Mouse (Mus musculus): ENCODE results near the gene 4931428L18Rik. TPM values are rescaled to one million over a fixed set of nuclear protein-coding genes. Genes with fewer than 3 reads are reported as not detected.

4931428L18Rik gene
- not detected for polyA plus RNA-seq (2017; shearing (Covaris generic))

GRCm38 (mm10) chr1:31222564-31222963 is at the start of gene 4931428L18Rik, which contains the start of gene Pih1d3:
4931428L18Rik (minus strand) TSS chr1:31222684.
Pih1d3 (plus strand) TSS chr1:31222838.

GRCm38 (mm10) chr1:31176101-31176500 is 46.4 kb downstream of the 4931428L18Rik start, which contains the start of gene Lgsn:
Lgsn (plus strand) TSS chr1:31176401.

GRCm38 (mm10) chr1:30977868-30978267 is 244.6 kb downstream of the 4931428L18Rik start, which contains the start of gene AC153137.1:
AC153137.1 (minus strand) TSS chr1:30977968.

Other genes with a start within 250 kb of the 4931428L18Rik start
- not detected for gene AC153137.1, start 244.7 kb downstream of the 4931428L18Rik start, polyA plus RNA-seq (2017; shearing (Covaris generic))
- not detected for gene Lgsn, start 46.3 kb downstream of the 4931428L18Rik start, polyA plus RNA-seq (2017; shearing (Covaris generic))
- gene Pih1d3, start 154 bp upstream of the 4931428L18Rik start, polyA plus RNA-seq (2017; shearing (Covaris generic)), result not detected